In genomic region chr3:145195240-145195923, GRCm38 (mm10) we compare ENCODE assay signal across 18 mouse cellular contexts.
A peak's percentile ranks its signal among the peaks of the same experiment; 100 is the strongest.
DNase-seq lines count a peak whose midpoint lies in the region; ATAC-seq and TF ChIP-seq lines count a peak whose summit lies in the region.
"Had no signal": no experiment of that assay in that cellular context is flagged by ENCODE, and none has a peak within 500 bp of the region (broad histone marks: within the 10 kb centered on the region; RNA-seq: fewer than 3 reads in every experiment).

No protein-coding gene starts in this region.

- H3K4me2 ChIP-seq in intestine, embryonic 14.5 days (ENCODE audit: low read length), result no peak overlapping the region
- H3K4me2 ChIP-seq in myocyte (ENCODE audit: low read depth), result peak overlapping the region; percentile 8
- H3K4me2 ChIP-seq: forebrain, embryonic 15.5 days; heart, embryonic 12.5 days; liver, embryonic 15.5 days; neural tube, embryonic 13.5 days had no signal

- no peak overlapping the region for H3K27ac ChIP-seq in intestine, embryonic 14.5 days (ENCODE audit: low read depth)
- H3K27ac ChIP-seq: forebrain, embryonic 15.5 days; hindbrain, postnatal 0 days; liver, embryonic 15.5 days; neural tube, embryonic 13.5 days had no signal

- H3K9me3 ChIP-seq in intestine, embryonic 14.5 days (ENCODE audit: control insufficient read depth, low read length), result no peaks in the 10 kb centered on the region
- H3K9me3 ChIP-seq: forebrain, embryonic 15.5 days; heart, embryonic 12.5 days; liver, embryonic 15.5 days; neural tube, embryonic 13.5 days had no signal

- H3K4me3 ChIP-seq in intestine, embryonic 14.5 days (ENCODE audit: low read depth, low read length), result no peak overlapping the region
- H3K4me3 ChIP-seq in myocyte, result no peak overlapping the region
- H3K4me3 ChIP-seq: forebrain, embryonic 15.5 days; heart, embryonic 12.5 days; liver, embryonic 15.5 days; neural tube, embryonic 13.5 days had no signal

- H3K9ac ChIP-seq in intestine, embryonic 14.5 days (ENCODE audit: low read length), result no peak overlapping the region
- H3K9ac ChIP-seq: forebrain, embryonic 15.5 days; heart, embryonic 12.5 days; liver, embryonic 15.5 days; neural tube, embryonic 13.5 days had no signal

- WGBS in intestine, embryonic 14.5 days, result 77% methylated on average over 8 of the region's 8 CpGs

- H3K36me3 ChIP-seq in intestine, embryonic 14.5 days (ENCODE audit: control insufficient read depth, insufficient read depth, low read length), result no peaks in the 10 kb centered on the region
- H3K36me3 ChIP-seq in myocyte (ENCODE audit: control insufficient read depth, insufficient read depth), result no peaks in the 10 kb centered on the region
- H3K36me3 ChIP-seq: forebrain, embryonic 15.5 days; heart, embryonic 12.5 days; liver, embryonic 15.5 days; neural tube, embryonic 13.5 days had no signal

- no peaks in the 10 kb centered on the region for H3K27me3 ChIP-seq in intestine, embryonic 14.5 days (replicated peaks; ENCODE audit: control insufficient read depth, insufficient read depth, low read length)
- H3K27me3 ChIP-seq in myocyte (ENCODE audit: control insufficient read depth, insufficient read depth, insufficient read length), result no peaks in the 10 kb centered on the region
- H3K27me3 ChIP-seq: forebrain, embryonic 15.5 days; heart, embryonic 12.5 days; liver, embryonic 15.5 days; neural tube, embryonic 13.5 days had no signal

- ATAC-seq in intestine, embryonic 14.5 days (replicated peaks; ENCODE audit: low FRiP score, low TSS enrichment, low read depth), result 0 out of 2 replicates have a peak, but pooled peaks have one; percentile 27
- ATAC-seq: forebrain, embryonic 15.5 days; hindbrain, postnatal 0 days had no signal

- H3ac ChIP-seq in myocyte (ENCODE audit: control insufficient read depth, insufficient read length), result no peak overlapping the region

- DNase-seq in adrenal gland, postnatal 25 days, result peak; percentile 6
- no peak for DNase-seq in adrenal gland, postnatal 14 days
- DNase-seq in 416B (ENCODE audit: low read depth), result peak; percentile 31
- no peak for DNase-seq in intestine, embryonic 14.5 days (ENCODE audit: low spot score)
- DNase-seq in natural killer cell, adult 2 months (ENCODE audit: low spot score in 2 of 2), result no peak
- DNase-seq in frontal cortex, postnatal 10 days (ENCODE audit: low spot score in 2 of 2), result no peak
- DNase-seq: cerebellum, postnatal 10 days; heart, postnatal 36 days; kidney, adult 9 months; lung, postnatal 14 days; right cerebral cortex, postnatal 25 days; thymus, postnatal 14 days had no signal

- no peaks in the 10 kb centered on the region for H3K4me1 ChIP-seq in intestine, embryonic 14.5 days (replicated peaks; ENCODE audit: control insufficient read depth, insufficient read depth, low read length)
- H3K4me1 ChIP-seq: forebrain, embryonic 15.5 days; heart, embryonic 12.5 days; liver, embryonic 15.5 days; neural tube, embryonic 13.5 days had no signal

- H3K79me2 ChIP-seq in myocyte (ENCODE audit: control insufficient read depth, insufficient read depth), result no peaks in the 10 kb centered on the region

- TF ChIP-seq POLR2A in myocyte (IDR thresholded peaks at IDR 0.05; ENCODE audit: insufficient read length, low read depth), result no peak

TF ChIP-seq in myocyte, 11 proteins besides CTCF, POLR2A, EP300 and RAD21:
- 0 out of 2 replicates have a peak, but pooled peaks have one; percentile 23 for TF ChIP-seq CEBPB (IDR thresholded peaks at IDR 0.05; ENCODE audit: insufficient read depth, poor library complexity, severe bottlenecking)
- no peak for TF ChIP-seq TCF12 (IDR thresholded peaks at IDR 0.05; ENCODE audit: insufficient read depth, poor library complexity, severe bottlenecking)

Comparison
In these comparisons a context has a peak if more than half of its experiments do, and no peak if none do; other contexts are left out.
1. DNase-seq: peak in adrenal gland, postnatal 25 days (single experiment) and 416B (single experiment); none in adrenal gland, postnatal 14 days (single experiment), intestine, embryonic 14.5 days (single experiment), natural killer cell, adult 2 months (0 of 2) and frontal cortex, postnatal 10 days (0 of 2).